Mouse (Mus musculus): ENCODE data around the gene Arvcf. TPM values are rescaled to one million over a fixed set of nuclear protein-coding genes. Genes with fewer than 3 reads are reported as not detected.
A peak's percentile ranks its signal among the peaks of the same experiment; 100 is the strongest.

Arvcf gene
- polyA plus RNA-seq, 1 experiment from 2014 or later: 9.7 TPM

DNA sequence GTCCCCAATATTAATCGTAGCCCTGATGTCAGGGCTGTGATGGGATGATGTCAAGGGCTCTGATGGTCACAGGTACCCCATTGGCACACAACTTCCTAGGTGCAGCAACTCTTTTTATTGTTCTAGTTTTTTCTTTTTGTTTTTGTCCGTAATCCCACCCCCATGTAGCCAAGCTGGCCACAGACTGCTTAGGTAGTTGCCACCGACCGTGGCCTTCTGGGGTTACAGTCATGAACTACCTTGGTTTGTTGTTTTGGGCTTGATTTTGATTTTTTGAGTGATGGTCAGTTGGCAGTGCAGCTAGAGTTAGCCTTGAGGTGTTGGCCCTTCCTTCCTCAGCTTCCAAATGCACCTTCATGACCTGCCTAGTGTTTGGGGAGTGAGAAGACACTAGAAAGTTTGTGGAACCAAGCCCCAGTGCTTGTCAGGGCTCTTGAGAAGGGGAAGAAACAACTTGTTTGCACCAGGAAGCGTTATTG lies 78.9 kb downstream of the Arvcf start, which contains the start of gene Comt:
Comt (minus strand) TSS at position 51 of the 479 bp plus-strand sequence.
- no peaks in the 10 kb centered on the region for H3K27me3 ChIP-seq (ENCODE audit: insufficient read depth, low read length)
- peak within 1 kb of the TSS; percentile 89 for H3K9ac ChIP-seq (replicated peaks)
- DNase-seq (no peak), ATAC-seq (no peak)
- H3K9me3 ChIP-seq (ENCODE audit: low read length): no peaks in the 10 kb centered on the region
- 46% methylated on average over 5 of the region's 5 CpGs for WGBS (ENCODE audit: insufficient replicate concordance)
- peak within 1 kb of the TSS; percentile 95 for H3K27ac ChIP-seq (ENCODE audit: low read depth)
- peak within 1 kb of the TSS; percentile 89 for H3K4me2 ChIP-seq (ENCODE audit: low read depth, low read length)
- peaks cover 40% of the 10 kb centered on the region for H3K4me1 ChIP-seq (ENCODE audit: insufficient read depth)
- H3K36me3 ChIP-seq (replicated peaks; ENCODE audit: insufficient read depth, low read length): peaks cover 20% of the 10 kb centered on the region
- no peak for TF ChIP-seq CTCF (IDR thresholded peaks at IDR 0.05; ENCODE audit: low read depth)
- H3K4me3 ChIP-seq (ENCODE audit: low read depth, low read length): peak within 1 kb of the TSS; percentile 83

DNA sequence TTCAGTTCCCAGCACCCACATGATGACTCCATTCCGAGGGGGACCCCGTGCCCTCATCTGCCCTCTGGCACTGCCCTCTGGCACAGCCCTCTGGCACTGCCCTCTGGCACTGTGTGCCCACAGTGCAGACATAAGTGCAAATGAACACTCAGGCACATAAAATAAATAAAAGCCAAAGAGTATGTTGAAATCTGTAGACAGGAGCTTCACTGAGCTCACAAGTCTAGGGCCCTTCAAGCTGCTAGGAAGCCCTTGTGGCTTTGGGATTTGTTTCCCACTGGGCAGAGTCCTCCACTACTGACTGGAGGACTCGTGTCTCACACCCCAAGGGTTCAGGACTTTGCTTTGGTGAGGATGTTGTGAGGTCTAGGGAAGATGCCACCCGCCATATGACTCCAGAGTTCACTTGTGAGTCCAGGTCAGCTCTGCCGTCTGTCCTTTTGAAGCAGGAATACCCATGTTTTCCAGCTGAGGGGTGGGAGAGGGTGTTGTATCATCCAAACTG lies 80.1 kb downstream of the Arvcf start:
- peaks cover 10% of the 10 kb centered on the region for H3K36me3 ChIP-seq (replicated peaks; ENCODE audit: insufficient read depth, low read length)
- peak overlapping the region; percentile 83 for H3K4me3 ChIP-seq (ENCODE audit: low read depth, low read length)
- peak overlapping the region; percentile 89 for H3K4me2 ChIP-seq (ENCODE audit: low read depth, low read length)
- ATAC-seq (0 out of 2 replicates have a peak, but pooled peaks have one; percentile 0), DNase-seq (no peak)
- no peaks in the 10 kb centered on the region for H3K27me3 ChIP-seq (ENCODE audit: insufficient read depth, low read length)
- peak overlapping the region; percentile 63 for H3K9ac ChIP-seq (replicated peaks)
- H3K9me3 ChIP-seq (ENCODE audit: low read length): no peaks in the 10 kb centered on the region
- peak overlapping the region; percentile 95 for H3K27ac ChIP-seq (ENCODE audit: low read depth)
- TF ChIP-seq EP300 (IDR thresholded peaks at IDR 0.05; ENCODE audit: low read depth) (no peak), CTCF (IDR thresholded peaks at IDR 0.05; ENCODE audit: low read depth) (no peak)
- WGBS (ENCODE audit: insufficient replicate concordance): 60% methylated on average over 5 of the region's 5 CpGs
- peaks cover 40% of the 10 kb centered on the region for H3K4me1 ChIP-seq (ENCODE audit: insufficient read depth)

DNA sequence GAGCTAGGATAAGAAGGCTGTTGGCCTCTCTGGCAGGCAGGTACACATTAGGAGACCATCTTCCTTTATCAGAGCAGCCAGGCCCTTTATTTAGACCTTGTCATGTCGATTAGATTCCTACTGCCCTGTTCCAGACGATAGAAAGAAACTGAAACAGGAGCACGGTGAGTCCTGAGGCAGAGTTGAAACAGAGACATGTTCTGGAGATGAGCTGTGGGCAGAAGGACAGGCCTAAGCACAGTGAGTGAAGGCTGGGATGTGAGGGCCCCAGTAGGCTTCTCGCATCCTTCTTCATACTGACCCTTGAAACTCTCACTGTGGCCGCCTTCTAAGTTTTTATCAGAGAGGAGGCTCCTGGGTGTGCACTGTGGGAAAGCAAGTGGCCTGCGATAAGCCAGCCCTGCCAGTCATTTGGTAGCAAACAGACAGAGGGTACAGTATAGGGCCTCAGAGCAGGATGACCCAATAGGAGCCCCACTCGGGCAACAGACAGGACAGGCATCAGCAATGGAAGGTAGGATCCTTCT lies 80.6 kb downstream of the Arvcf start:
- TF ChIP-seq EP300 (IDR thresholded peaks at IDR 0.05; ENCODE audit: low read depth): peak; percentile 95
- TF ChIP-seq CTCF (IDR thresholded peaks at IDR 0.05; ENCODE audit: low read depth): no peak
- Histone ChIP-seq H3K9me3 (ENCODE audit: low read length) (no peaks in the 10 kb centered on the region), H3K4me1 (ENCODE audit: insufficient read depth) (peaks cover 36% of the 10 kb centered on the region), H3K27me3 (ENCODE audit: insufficient read depth, low read length) (no peaks in the 10 kb centered on the region), H3K27ac (ENCODE audit: low read depth) (peak overlapping the region; percentile 95), H3K4me3 (ENCODE audit: low read depth, low read length) (peak overlapping the region; percentile 83), H3K4me2 (ENCODE audit: low read depth, low read length) (peak overlapping the region; percentile 89), H3K9ac (replicated peaks) (peak overlapping the region; percentile 63), H3K36me3 (replicated peaks; ENCODE audit: insufficient read depth, low read length) (peaks cover 5% of the 10 kb centered on the region)
- DNase-seq (peak; percentile 69), ATAC-seq (peak; percentile 86)
- 55% methylated on average over 7 of the region's 7 CpGs for WGBS (ENCODE audit: insufficient replicate concordance)

DNA sequence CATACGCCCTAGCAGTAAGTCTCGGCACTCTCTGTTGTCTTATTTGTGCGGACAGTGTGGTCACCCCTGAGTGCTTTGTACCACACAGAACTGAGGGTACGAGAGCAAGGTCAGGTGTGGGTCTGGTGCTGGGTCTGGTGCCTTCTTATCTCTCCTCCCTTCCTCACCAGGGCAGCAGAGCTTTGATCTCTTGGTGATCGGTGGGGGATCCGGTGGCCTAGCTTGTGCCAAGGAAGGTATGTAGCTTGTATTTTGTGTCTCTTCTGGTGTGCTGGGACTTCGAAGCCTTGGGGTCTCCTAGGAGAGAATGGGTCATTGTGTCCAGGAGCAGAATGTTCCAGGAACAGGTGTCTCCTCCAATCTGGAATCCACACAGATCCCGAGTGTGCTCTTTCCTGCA lies 81.7 kb downstream of the Arvcf start:
- H3K27me3 ChIP-seq (ENCODE audit: insufficient read depth, low read length): no peaks in the 10 kb centered on the region
- H3K36me3 ChIP-seq (replicated peaks; ENCODE audit: insufficient read depth, low read length): peaks cover 1% of the 10 kb centered on the region; the same call in 1 of the 2 replicates
- DNase-seq (no peak), ATAC-seq (no peak)
- H3K9ac ChIP-seq (replicated peaks): peak overlapping the region; percentile 63
- peak overlapping the region; percentile 83 for H3K4me3 ChIP-seq (ENCODE audit: low read depth, low read length)
- H3K27ac ChIP-seq (ENCODE audit: low read depth): peak overlapping the region; percentile 95
- H3K9me3 ChIP-seq (ENCODE audit: low read length): no peaks in the 10 kb centered on the region
- peaks cover 29% of the 10 kb centered on the region for H3K4me1 ChIP-seq (ENCODE audit: insufficient read depth)
- WGBS (ENCODE audit: insufficient replicate concordance): 57% methylated on average over 8 of the region's 8 CpGs
- no peak for TF ChIP-seq EP300 (IDR thresholded peaks at IDR 0.05; ENCODE audit: low read depth)
- TF ChIP-seq CTCF (IDR thresholded peaks at IDR 0.05; ENCODE audit: low read depth): no peak
- peak overlapping the region; percentile 89 for H3K4me2 ChIP-seq (ENCODE audit: low read depth, low read length)

DNA sequence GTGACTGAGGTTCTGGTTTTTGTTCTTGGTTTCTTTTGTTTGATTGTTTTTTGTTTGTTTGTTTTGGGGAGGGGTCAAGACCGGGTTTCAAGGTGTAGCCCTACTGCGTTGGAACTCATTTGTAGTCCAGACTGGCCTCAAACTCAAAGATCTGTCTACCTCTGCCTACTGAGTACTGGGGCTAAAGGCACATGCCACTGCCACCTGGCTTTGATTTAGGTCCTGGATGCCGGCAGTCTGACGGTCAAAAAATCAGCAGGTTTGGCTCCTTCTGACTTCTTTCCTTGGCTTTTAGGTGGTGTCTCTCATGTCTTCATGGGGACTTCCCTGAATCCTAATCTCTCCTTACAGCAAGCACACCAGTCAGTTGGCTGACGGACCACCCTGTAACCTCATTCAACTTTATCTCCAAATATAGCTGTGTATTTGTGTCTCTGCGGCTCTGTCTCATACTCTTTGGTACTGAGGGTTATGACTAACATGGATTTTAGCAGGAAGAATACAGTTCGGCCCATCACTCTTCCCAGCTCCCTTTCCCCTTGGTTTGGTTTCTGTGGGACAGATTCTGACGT lies 82.7 kb downstream of the Arvcf start:
- H3K4me1 ChIP-seq (ENCODE audit: insufficient read depth): peaks cover 22% of the 10 kb centered on the region
- peaks cover 9% of the 10 kb centered on the region for H3K36me3 ChIP-seq (replicated peaks; ENCODE audit: insufficient read depth, low read length)
- ATAC-seq (no peak), DNase-seq (no peak)
- H3K27ac ChIP-seq (ENCODE audit: low read depth): peak overlapping the region; percentile 46
- no peaks in the 10 kb centered on the region for H3K27me3 ChIP-seq (ENCODE audit: insufficient read depth, low read length)
- TF ChIP-seq CTCF (IDR thresholded peaks at IDR 0.05; ENCODE audit: low read depth) (0 out of 2 replicates have a peak, but pooled peaks have one; percentile 15), EP300 (IDR thresholded peaks at IDR 0.05; ENCODE audit: low read depth) (no peak)
- H3K9me3 ChIP-seq (ENCODE audit: low read length): no peaks in the 10 kb centered on the region
- peak overlapping the region; percentile 89 for H3K4me2 ChIP-seq (ENCODE audit: low read depth, low read length)
- WGBS (ENCODE audit: insufficient replicate concordance): 58% methylated on average over 8 of the region's 8 CpGs
- peak overlapping the region; percentile 63 for H3K9ac ChIP-seq (replicated peaks)
- H3K4me3 ChIP-seq (ENCODE audit: low read depth, low read length): peak overlapping the region; percentile 83

DNA sequence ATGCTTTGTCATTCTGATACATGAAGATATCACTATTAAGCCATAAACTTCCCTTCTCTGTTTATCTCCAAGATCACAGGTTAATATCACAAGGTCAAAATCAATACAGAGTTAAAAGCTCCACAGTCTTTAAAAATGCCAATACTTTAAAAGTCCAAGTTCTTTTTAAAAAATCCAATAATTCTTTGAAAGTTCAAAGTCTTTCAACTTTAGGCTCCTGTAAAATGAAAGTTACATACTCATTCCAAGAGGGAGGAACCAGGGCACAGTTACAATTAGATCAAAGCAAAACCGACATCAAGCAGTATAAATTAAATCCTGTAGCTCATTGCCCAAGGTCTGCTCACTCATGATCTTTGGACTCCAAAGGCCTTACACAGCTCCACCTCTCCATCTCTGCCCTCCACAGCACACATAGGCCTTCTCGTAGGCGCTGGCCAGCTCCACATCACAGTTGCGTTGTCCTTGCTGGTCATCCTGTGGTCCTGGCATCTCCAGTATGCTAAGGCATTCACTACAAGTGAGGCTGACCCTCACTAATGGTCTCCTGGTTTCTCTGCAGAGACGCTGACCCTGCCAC lies 85.4 kb downstream of the Arvcf start:
- peak overlapping the region; percentile 52; the same call in 1 of the 2 replicates for H3K27ac ChIP-seq (ENCODE audit: low read depth)
- TF ChIP-seq EP300 (IDR thresholded peaks at IDR 0.05; ENCODE audit: low read depth): no peak
- no peak for TF ChIP-seq CTCF (IDR thresholded peaks at IDR 0.05; ENCODE audit: low read depth)
- H3K4me2 ChIP-seq (ENCODE audit: low read depth, low read length): no peak overlapping the region
- no peak overlapping the region for H3K9ac ChIP-seq (replicated peaks)
- peaks cover 33% of the 10 kb centered on the region for H3K36me3 ChIP-seq (replicated peaks; ENCODE audit: insufficient read depth, low read length)
- H3K27me3 ChIP-seq (ENCODE audit: insufficient read depth, low read length): no peaks in the 10 kb centered on the region
- peaks cover 4% of the 10 kb centered on the region; the same call in 1 of the 2 replicates for H3K4me1 ChIP-seq (ENCODE audit: insufficient read depth)
- 84% methylated on average over 5 of the region's 5 CpGs for WGBS (ENCODE audit: insufficient replicate concordance)
- no peaks in the 10 kb centered on the region for H3K9me3 ChIP-seq (ENCODE audit: low read length)
- DNase-seq (no peak), ATAC-seq (peak; percentile 54)
- H3K4me3 ChIP-seq (ENCODE audit: low read depth, low read length): no peak overlapping the region

Measured in liver, postnatal 0 days (tissue).